Mouse (Mus musculus) liver, embryonic 12.5 days (tissue): ENCODE measurements at regions not wholly inside any gene's neighbourhood (a gene's known extent, or its start where the extent isn't known, plus 50 kb on each side); places are given as distances from the start of the nearest gene placed in this dataset.
"Not testable (repeated sequence)": the region's sequence is repeated elsewhere in the genome, so short reads cannot be mapped to it uniquely, and the experiment has no call there.

Source experiments
- ATAC-seq: fragments of 200-750 bp; cut with Nextera tagmentation; 2 replicates; pipeline ENCODE4 v1.8.0; 2017; ENCODE audit warnings: moderate number of reproducible peaks, mild to moderate bottlenecking, moderate library complexity
- H3K27ac ChIP-seq: fragments of 300-500 bp; sonication (generic); 2 replicates; pipeline ENCODE4 v1.5.1; 2016; ENCODE audit warnings: mild to moderate bottlenecking
- H3K27me3 ChIP-seq: fragments of 300-500 bp; sonication (generic); replicated peaks from 2 replicates; pipeline ENCODE4 v1.6.1; 2016; ENCODE audit warnings: mild to moderate bottlenecking, moderate library complexity
- H3K36me3 ChIP-seq: fragments of 300-500 bp; sonication (generic); 2 replicates; pipeline ENCODE4 v1.6.1; 2016; ENCODE audit warnings: mild to moderate bottlenecking, moderate library complexity
- H3K4me1 ChIP-seq: fragments of 300-500 bp; sonication (generic); 2 replicates; pipeline ENCODE4 v1.6.1; 2016
- H3K4me2 ChIP-seq: fragments of 300-500 bp; sonication (generic); 2 replicates; pipeline ENCODE4 v1.6.1; 2016; ENCODE audit warnings: mild to moderate bottlenecking, moderate library complexity
- H3K4me3 ChIP-seq: fragments of 300-500 bp; sonication (generic); 2 replicates; pipeline ENCODE4 v1.5.1; 2016; ENCODE audit warnings: mild to moderate bottlenecking, moderate library complexity
- H3K9ac ChIP-seq: fragments of 300-500 bp; sonication (generic); 2 replicates; pipeline ENCODE4 v1.6.1; 2016; ENCODE audit warnings: mild to moderate bottlenecking, moderate library complexity
- H3K9me3 ChIP-seq: fragments of 300-500 bp; sonication (generic); replicated peaks from 2 replicates; pipeline ENCODE4 v1.6.1; 2016; ENCODE audit warnings: mild to moderate bottlenecking, moderate library complexity
- whole genome bisulfite sequencing: fragments of 180-500 bp; shearing (Covaris S2); methylation state at CpG from one replicate; pipeline ENCODE4 v1.1.7; 2016; ENCODE audit not compliant: insufficient replicate concordance; 5-methylcytosine and 5-hydroxymethylcytosine counted together

- Histone ChIP-seq H3K27ac (no peak overlapping the region), H3K9ac (no peak overlapping the region), H3K4me1 (no peaks in the 10 kb centered on the region), H3K36me3 (no peaks in the 10 kb centered on the region), H3K4me3 (no peak overlapping the region), H3K27me3 (no peaks in the 10 kb centered on the region), H3K4me2 (no peak overlapping the region), H3K9me3 (no peaks in the 10 kb centered on the region)
- WGBS: 62% methylated on average over 3 of the region's 3 CpGs
- no peak for ATAC-seq
Observed at GRCm38 (mm10) chr5:77743467-77743866, 335.6 kb upstream of the Igfbp7 start.

GRCm38 (mm10) chr5:77730286-77730685, 322.4 kb upstream of the Igfbp7 start:
- not testable (repeated sequence) for H3K4me3 ChIP-seq, H3K9me3 ChIP-seq, H3K4me2 ChIP-seq, H3K27ac ChIP-seq, ATAC-seq, H3K4me1 ChIP-seq, H3K9ac ChIP-seq, H3K27me3 ChIP-seq, H3K36me3 ChIP-seq
- 59% methylated on average over 4 of the region's 4 CpGs for WGBS

- ATAC-seq: no peak
- H3K4me3 ChIP-seq: no peak overlapping the region
- H3K27ac ChIP-seq: no peak overlapping the region
- H3K9me3 ChIP-seq: no peaks in the 10 kb centered on the region; the same call in 1 of the 2 replicates
- WGBS: 67% methylated on average over 3 of the region's 3 CpGs
- H3K36me3 ChIP-seq: no peaks in the 10 kb centered on the region
- H3K4me2 ChIP-seq: no peak overlapping the region
- no peaks in the 10 kb centered on the region for H3K27me3 ChIP-seq
- no peaks in the 10 kb centered on the region for H3K4me1 ChIP-seq
- H3K9ac ChIP-seq: no peak overlapping the region
Observed at GRCm38 (mm10) chr5:77681592-77681991, 273.8 kb upstream of the Igfbp7 start.

- no peak overlapping the region for H3K9ac ChIP-seq
- ATAC-seq: no peak
- H3K4me1 ChIP-seq: no peaks in the 10 kb centered on the region
- no peaks in the 10 kb centered on the region for H3K9me3 ChIP-seq
- H3K4me2 ChIP-seq: no peak overlapping the region
- no peaks in the 10 kb centered on the region for H3K27me3 ChIP-seq
- H3K4me3 ChIP-seq: no peak overlapping the region
- 76% methylated on average over 15 of the region's 15 CpGs for WGBS
- no peaks in the 10 kb centered on the region for H3K36me3 ChIP-seq
- no peak overlapping the region for H3K27ac ChIP-seq
Observed at GRCm38 (mm10) chr5:77672073-77672924, 264.5 kb upstream of the Igfbp7 start.

- 63% methylated on average over 3 of the region's 3 CpGs for WGBS
- no peak for ATAC-seq
- no peak overlapping the region for H3K4me3 ChIP-seq
- no peak overlapping the region for H3K9ac ChIP-seq
- H3K4me1 ChIP-seq: no peaks in the 10 kb centered on the region
- no peak overlapping the region for H3K27ac ChIP-seq
- H3K4me2 ChIP-seq: no peak overlapping the region
- no peaks in the 10 kb centered on the region for H3K36me3 ChIP-seq
- H3K9me3 ChIP-seq: no peaks in the 10 kb centered on the region
- H3K27me3 ChIP-seq: no peaks in the 10 kb centered on the region
Observed at GRCm38 (mm10) chr5:77663096-77663495, 255.3 kb upstream of the Igfbp7 start.

- Histone ChIP-seq H3K9ac (no peak overlapping the region), H3K9me3 (no peaks in the 10 kb centered on the region), H3K36me3 (no peaks in the 10 kb centered on the region), H3K27me3 (no peaks in the 10 kb centered on the region), H3K4me1 (no peaks in the 10 kb centered on the region), H3K4me3 (no peak overlapping the region), H3K27ac (no peak overlapping the region), H3K4me2 (no peak overlapping the region)
- 76% methylated on average over 6 of the region's 6 CpGs for WGBS
- no peak for ATAC-seq
Observed at GRCm38 (mm10) chr5:77659016-77659415, 251.2 kb upstream of the Igfbp7 start.

- Histone ChIP-seq H3K36me3 (no peaks in the 10 kb centered on the region), H3K9me3 (0 out of 2 replicates have a peak, but pooled peaks cover 5% of the 10 kb centered on the region), H3K4me2 (no peak overlapping the region), H3K27me3 (no peaks in the 10 kb centered on the region), H3K4me1 (no peaks in the 10 kb centered on the region), H3K9ac (no peak overlapping the region), H3K4me3 (no peak overlapping the region), H3K27ac (no peak overlapping the region)
- ATAC-seq: no peak
- 68% methylated on average over 5 of the region's 5 CpGs for WGBS
Observed at GRCm38 (mm10) chr5:77644651-77645050, 236.8 kb upstream of the Igfbp7 start.

GRCm38 (mm10) chr5:77620402-77620801, 212.6 kb upstream of the Igfbp7 start:
- H3K27ac ChIP-seq: no peak overlapping the region
- H3K4me3 ChIP-seq: no peak overlapping the region
- no peak overlapping the region for H3K4me2 ChIP-seq
- H3K4me1 ChIP-seq: no peaks in the 10 kb centered on the region
- no peak for ATAC-seq
- peaks cover 11% of the 10 kb centered on the region; the same call in 1 of the 2 replicates for H3K9me3 ChIP-seq
- H3K36me3 ChIP-seq: no peaks in the 10 kb centered on the region
- no peaks in the 10 kb centered on the region for H3K27me3 ChIP-seq
- no peak overlapping the region for H3K9ac ChIP-seq
- WGBS: 58% methylated on average over 4 of the region's 4 CpGs

- Histone ChIP-seq H3K4me1 (no peaks in the 10 kb centered on the region), H3K9ac (no peak overlapping the region), H3K36me3 (no peaks in the 10 kb centered on the region), H3K4me3 (no peak overlapping the region), H3K27me3 (no peaks in the 10 kb centered on the region), H3K4me2 (no peak overlapping the region), H3K27ac (no peak overlapping the region), H3K9me3 (peaks cover 13% of the 10 kb centered on the region)
- no peak for ATAC-seq
- WGBS: 72% methylated on average over 6 of the region's 6 CpGs
Observed at GRCm38 (mm10) chr5:77610496-77610895, 202.7 kb upstream of the Igfbp7 start.

- ATAC-seq: no peak
- H3K4me1 ChIP-seq: no peaks in the 10 kb centered on the region
- H3K27ac ChIP-seq: no peak overlapping the region
- no peak overlapping the region for H3K4me2 ChIP-seq
- no peaks in the 10 kb centered on the region; the same call in 1 of the 2 replicates for H3K9me3 ChIP-seq
- 59% methylated on average over 4 of the region's 4 CpGs for WGBS
- H3K27me3 ChIP-seq: no peaks in the 10 kb centered on the region
- no peak overlapping the region for H3K4me3 ChIP-seq
- H3K9ac ChIP-seq: no peak overlapping the region
- H3K36me3 ChIP-seq: no peaks in the 10 kb centered on the region
Observed at GRCm38 (mm10) chr5:77594719-77595118, 186.9 kb upstream of the Igfbp7 start.

- Histone ChIP-seq H3K4me2 (no peak overlapping the region), H3K27ac (no peak overlapping the region), H3K27me3 (no peaks in the 10 kb centered on the region), H3K9ac (no peak overlapping the region), H3K9me3 (peaks cover 3% of the 10 kb centered on the region; the same call in 1 of the 2 replicates), H3K4me3 (no peak overlapping the region), H3K36me3 (no peaks in the 10 kb centered on the region), H3K4me1 (no peaks in the 10 kb centered on the region)
- WGBS: 67% methylated on average over 3 of the region's 3 CpGs
- no peak for ATAC-seq
Observed at GRCm38 (mm10) chr5:77589252-77589651, 181.4 kb upstream of the Igfbp7 start.

- no peak for ATAC-seq
- Histone ChIP-seq H3K9me3 (0 out of 2 replicates have a peak, but pooled peaks cover 3% of the 10 kb centered on the region), H3K27ac (no peak overlapping the region), H3K4me1 (no peaks in the 10 kb centered on the region), H3K4me3 (no peak overlapping the region), H3K36me3 (no peaks in the 10 kb centered on the region), H3K4me2 (no peak overlapping the region), H3K9ac (no peak overlapping the region), H3K27me3 (no peaks in the 10 kb centered on the region)
- WGBS: 63% methylated on average over 6 of the region's 6 CpGs
Observed at GRCm38 (mm10) chr5:77581702-77582101, 173.9 kb upstream of the Igfbp7 start.
